Mouse (Mus musculus) intestine, embryonic 14.5 days (tissue): ENCODE data around the gene Nkain4. TPM values are rescaled to one million over a fixed set of nuclear protein-coding genes. Genes with fewer than 3 reads are reported as not detected.

Experiments used
- ATAC-seq: fragments of 200-750 bp; cut with Nextera tagmentation; replicated peaks from 2 replicates; pipeline ENCODE4 v1.8.0; 2017; ENCODE audit warnings: low read depth, moderate number of reproducible peaks, moderate TSS enrichment, moderate library complexity; ENCODE audit not compliant: low FRiP score, low TSS enrichment
- DNase-seq: peaks from one replicate; pipeline ENCODE4 v3.0.0-alpha.2; 2018; ENCODE audit warnings: low spot score
- H3K27ac ChIP-seq: fragments of 300-500 bp; sonication (generic); 2 replicates; pipeline ENCODE4 v1.5.1; 2014; ENCODE audit warnings: low read depth, mild to moderate bottlenecking, control low read depth
- H3K27me3 ChIP-seq: fragments of 300-500 bp; sonication (generic); replicated peaks from 2 replicates; pipeline ENCODE4 v1.6.1; 2014; ENCODE audit warnings: low read length, control low read depth; ENCODE audit not compliant: control insufficient read depth, insufficient read depth
- H3K36me3 ChIP-seq: fragments of 300-500 bp; sonication (generic); 2 replicates; pipeline ENCODE4 v1.6.1; 2014; ENCODE audit warnings: low read length, control low read depth; ENCODE audit not compliant: control insufficient read depth, insufficient read depth
- H3K4me1 ChIP-seq: fragments of 300-500 bp; sonication (generic); replicated peaks from 2 replicates; pipeline ENCODE4 v1.6.1; 2014; ENCODE audit warnings: low read length, control low read depth, mixed read lengths; ENCODE audit not compliant: control insufficient read depth, insufficient read depth
- H3K4me2 ChIP-seq: fragments of 300-500 bp; sonication (generic); 2 replicates; pipeline ENCODE4 v1.6.1; 2014; ENCODE audit warnings: low read length
- H3K4me3 ChIP-seq: fragments of 300-500 bp; sonication (generic); 2 replicates; pipeline ENCODE4 v1.5.1; 2014; ENCODE audit warnings: low read depth, low read length, control low read depth, mixed read lengths
- H3K9ac ChIP-seq: fragments of 300-500 bp; sonication (generic); 2 replicates; pipeline ENCODE4 v1.6.1; 2014; ENCODE audit warnings: mild to moderate bottlenecking, low read length
- H3K9me3 ChIP-seq: fragments of 300-500 bp; sonication (generic); 2 replicates; pipeline ENCODE4 v1.6.1; 2016; ENCODE audit warnings: low read length, control low read depth; ENCODE audit not compliant: control insufficient read depth
- WGBS: fragments of 180-500 bp; shearing (Covaris S2); extraction: QIAGEN DNeasy Blood & Tissue Kit; methylation state at CpG from one replicate; pipeline ENCODE4 v1.1.7; 2014; 5-methylcytosine and 5-hydroxymethylcytosine counted together
- polyA plus RNA-seq: library from polyadenylated mRNA; unstranded; fragments of >200 nt; fragmentation: Nextera tagmentation; extraction: Ambion mirVana; gene quantifications from 2 replicates; pipeline ENCODE4 v1.2.1, GENCODE M21; 2014

Gene Nkain4
- polyA plus RNA-seq, 1 experiment from 2014 or later = 53.3 TPM

DNA sequence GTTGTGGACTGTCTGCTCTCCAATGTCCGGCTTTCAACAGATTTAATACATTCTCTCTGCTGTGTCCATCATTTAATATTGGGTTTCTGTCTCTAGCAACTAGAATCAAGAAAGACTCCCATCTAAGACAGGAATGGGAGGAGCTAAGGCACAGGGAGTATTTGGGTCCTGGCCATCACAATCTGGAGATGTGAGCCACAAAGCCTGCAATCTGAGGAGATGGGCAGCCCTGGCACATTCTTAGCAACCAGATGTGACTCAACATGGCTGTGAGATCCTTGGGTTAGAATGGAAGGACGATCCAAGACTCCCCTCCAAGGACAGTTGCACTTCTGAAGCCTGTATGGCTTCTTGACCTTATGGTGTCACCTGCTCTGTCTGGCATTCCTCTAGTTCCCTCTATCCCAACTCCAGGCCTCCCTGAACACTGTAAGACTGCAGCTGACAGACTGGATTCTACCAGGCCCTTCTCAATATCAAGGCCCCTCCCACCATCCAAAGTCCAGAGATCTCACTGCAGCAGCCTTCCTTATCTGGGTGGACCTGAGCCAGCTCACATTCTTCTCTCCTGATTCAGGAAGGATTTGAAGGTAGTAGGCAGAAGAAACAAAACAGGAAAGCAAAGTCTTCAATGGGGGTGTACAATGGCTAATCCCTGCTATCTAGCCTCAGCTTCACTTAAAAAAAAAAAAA lies 8.3 kb upstream of the Nkain4 start:
- no peak overlapping the region for H3K9ac ChIP-seq
- 65% methylated on average over 2 of the region's 2 CpGs for WGBS
- peaks cover 3% of the 10 kb centered on the region for H3K4me1 ChIP-seq
- ATAC-seq (peak; percentile 72), DNase-seq (no peak)
- no peaks in the 10 kb centered on the region for H3K9me3 ChIP-seq
- H3K4me3 ChIP-seq = no peak overlapping the region
- no peaks in the 10 kb centered on the region for H3K27me3 ChIP-seq
- H3K4me2 ChIP-seq = no peak overlapping the region
- peak overlapping the region; percentile 58; the same call in 1 of the 2 replicates for H3K27ac ChIP-seq
- no peaks in the 10 kb centered on the region for H3K36me3 ChIP-seq

- H3K4me2 ChIP-seq = no peak overlapping the region
- WGBS = 42% methylated on average over 3 of the region's 3 CpGs
- ATAC-seq = no peak
- no peak overlapping the region for H3K9ac ChIP-seq
- 0 out of 2 replicates have a peak, but pooled peaks cover 8% of the 10 kb centered on the region for H3K4me1 ChIP-seq
- no peak for DNase-seq
- H3K4me3 ChIP-seq = no peak overlapping the region
- H3K27me3 ChIP-seq = no peaks in the 10 kb centered on the region
- H3K9me3 ChIP-seq = no peaks in the 10 kb centered on the region
- no peaks in the 10 kb centered on the region for H3K36me3 ChIP-seq
- no peak overlapping the region for H3K27ac ChIP-seq
Observed at GRCm38 (mm10) chr2:180960187-180960586, 5.7 kb upstream of the Nkain4 start.

DNA sequence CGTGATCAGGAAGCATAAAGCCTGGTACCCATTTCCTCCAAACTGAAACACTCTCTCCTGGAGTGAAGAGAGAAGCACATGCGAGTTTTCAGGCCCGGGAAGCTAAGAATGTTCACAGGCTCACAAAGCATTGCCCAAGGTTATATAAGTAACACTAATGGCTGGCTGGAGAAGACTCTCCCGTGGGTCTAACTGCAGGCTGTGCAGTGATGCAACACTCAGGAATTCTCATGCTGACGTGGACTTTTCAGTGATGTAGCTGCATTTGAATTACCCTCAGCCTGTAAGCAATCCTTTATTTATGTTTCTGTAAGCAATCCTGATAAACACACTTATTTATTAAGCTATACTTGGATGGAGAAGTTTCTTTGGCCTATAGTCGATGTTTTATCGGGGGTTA lies 5.1 kb upstream of the Nkain4 start:
- Histone ChIP-seq H3K36me3 (no peaks in the 10 kb centered on the region), H3K4me2 (no peak overlapping the region), H3K9me3 (no peaks in the 10 kb centered on the region), H3K4me3 (no peak overlapping the region), H3K27me3 (no peaks in the 10 kb centered on the region), H3K9ac (no peak overlapping the region), H3K4me1 (0 out of 2 replicates have a peak, but pooled peaks cover 11% of the 10 kb centered on the region), H3K27ac (no peak overlapping the region)
- WGBS = 66% methylated on average over 7 of the region's 7 CpGs
- no peak for ATAC-seq
- no peak for DNase-seq

- H3K27me3 ChIP-seq = no peaks in the 10 kb centered on the region
- peak overlapping the region; percentile 63 for H3K4me2 ChIP-seq
- DNase-seq = no peak
- H3K27ac ChIP-seq = peak overlapping the region; percentile 76
- H3K4me3 ChIP-seq = peak overlapping the region; percentile 62
- no peaks in the 10 kb centered on the region for H3K36me3 ChIP-seq
- 43% methylated on average over 2 of the region's 2 CpGs for WGBS
- no peaks in the 10 kb centered on the region for H3K9me3 ChIP-seq
- peak overlapping the region; percentile 43 for H3K9ac ChIP-seq
- ATAC-seq = no peak
- H3K4me1 ChIP-seq = peaks cover 27% of the 10 kb centered on the region; the same call in 1 of the 2 replicates
Observed at GRCm38 (mm10) chr2:180953638-180954037, 861 bp downstream of the Nkain4 start.

DNA sequence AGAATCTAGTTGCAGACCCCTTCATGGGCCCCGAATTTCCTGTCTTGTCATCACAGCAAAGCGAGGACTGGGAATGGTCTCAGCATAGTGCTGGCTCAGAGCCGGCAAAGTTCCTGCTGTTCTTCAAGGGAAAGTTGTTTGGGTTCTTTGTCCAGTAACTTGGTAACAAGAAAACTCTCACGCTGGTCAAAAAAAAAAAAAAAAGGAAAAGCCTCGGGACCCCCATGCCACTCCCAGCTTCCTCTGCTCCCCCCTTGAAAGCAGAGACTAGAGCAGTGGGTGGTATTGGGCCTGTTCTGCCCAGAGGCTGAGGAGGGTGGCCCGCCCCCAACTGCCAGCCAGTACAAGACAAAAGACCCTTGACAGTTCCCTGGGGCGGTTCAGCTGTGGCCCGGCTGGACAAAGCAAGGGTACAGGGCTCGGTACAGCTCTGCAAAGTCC lies 1.7 kb downstream of the Nkain4 start:
- H3K27me3 ChIP-seq = no peaks in the 10 kb centered on the region
- 18% methylated on average over 9 of the region's 9 CpGs for WGBS
- peak overlapping the region; percentile 76 for H3K27ac ChIP-seq
- no peaks in the 10 kb centered on the region for H3K36me3 ChIP-seq
- ATAC-seq (no peak), DNase-seq (peak; percentile 59)
- H3K4me3 ChIP-seq = peak overlapping the region; percentile 62
- peak overlapping the region; percentile 38; the same call in 1 of the 2 replicates for H3K9ac ChIP-seq
- peak overlapping the region; percentile 63 for H3K4me2 ChIP-seq
- peaks cover 27% of the 10 kb centered on the region; the same call in 1 of the 2 replicates for H3K4me1 ChIP-seq
- no peaks in the 10 kb centered on the region for H3K9me3 ChIP-seq

DNA sequence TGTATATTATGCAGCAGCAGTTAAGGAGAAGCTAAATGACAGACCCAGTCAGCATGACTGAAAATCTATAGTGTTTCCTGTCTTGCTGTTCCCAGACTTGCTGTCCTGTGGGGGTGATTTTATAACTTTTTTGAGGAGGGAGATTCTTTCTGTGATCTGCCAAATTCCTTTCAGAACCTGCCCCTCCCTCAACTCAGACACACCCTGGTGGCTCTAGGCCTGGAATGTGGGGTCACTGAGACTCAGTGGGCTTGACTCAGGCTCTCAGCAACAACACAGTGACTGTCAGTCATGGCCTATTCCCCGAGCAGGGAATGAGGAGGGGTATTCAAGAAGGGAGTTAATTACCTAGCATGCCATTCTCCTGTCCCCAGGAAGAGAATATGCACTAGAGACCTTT lies 4.6 kb downstream of the Nkain4 start:
- no peaks in the 10 kb centered on the region for H3K9me3 ChIP-seq
- DNase-seq = no peak
- H3K4me1 ChIP-seq = peaks cover 21% of the 10 kb centered on the region; the same call in 1 of the 2 replicates
- H3K36me3 ChIP-seq = no peaks in the 10 kb centered on the region
- 50% methylated on average over 1 of the region's 1 CpGs for WGBS
- H3K9ac ChIP-seq = no peak overlapping the region
- no peak overlapping the region for H3K4me3 ChIP-seq
- H3K27me3 ChIP-seq = no peaks in the 10 kb centered on the region
- H3K27ac ChIP-seq = no peak overlapping the region
- ATAC-seq = no peak
- no peak overlapping the region for H3K4me2 ChIP-seq

GRCm38 (mm10) chr2:180941869-180942268 lies 12.6 kb downstream of the Nkain4 start:
- Histone ChIP-seq H3K9ac (no peak overlapping the region), H3K36me3 (0 out of 2 replicates have a peak, but pooled peaks cover 6% of the 10 kb centered on the region), H3K27me3 (no peaks in the 10 kb centered on the region), H3K4me1 (no peaks in the 10 kb centered on the region), H3K9me3 (no peaks in the 10 kb centered on the region), H3K27ac (no peak overlapping the region), H3K4me2 (no peak overlapping the region), H3K4me3 (no peak overlapping the region)
- ATAC-seq = no peak
- DNase-seq = no peak

DNA sequence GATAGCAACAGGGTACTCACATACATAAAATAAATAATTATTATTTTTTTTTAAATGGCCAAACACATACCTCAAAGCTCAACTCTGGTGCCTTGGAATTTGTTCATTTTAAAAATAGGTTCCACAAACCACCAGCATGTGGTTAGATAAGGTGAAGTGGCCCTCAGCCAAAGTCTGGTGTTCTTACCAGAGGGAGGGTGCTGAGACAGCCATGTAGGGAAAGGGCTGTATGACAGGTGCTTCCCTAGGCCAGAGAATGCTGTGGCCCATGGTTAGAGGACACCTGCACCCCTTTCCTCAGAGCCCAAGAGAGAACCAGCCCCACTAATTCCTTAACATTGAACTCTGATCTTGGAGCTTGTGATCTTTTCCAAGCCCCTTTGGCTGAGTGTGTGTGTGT lies 14.3 kb downstream of the Nkain4 start:
- 0 out of 2 replicates have a peak, but pooled peaks cover 6% of the 10 kb centered on the region for H3K36me3 ChIP-seq
- no peaks in the 10 kb centered on the region for H3K4me1 ChIP-seq
- H3K9ac ChIP-seq = no peak overlapping the region
- no peaks in the 10 kb centered on the region for H3K27me3 ChIP-seq
- H3K9me3 ChIP-seq = no peaks in the 10 kb centered on the region
- no peak overlapping the region for H3K4me3 ChIP-seq
- DNase-seq (no peak), ATAC-seq (no peak)
- H3K27ac ChIP-seq = no peak overlapping the region
- no peak overlapping the region for H3K4me2 ChIP-seq

GRCm38 (mm10) chr2:180932418-180932817 lies 22.1 kb downstream of the Nkain4 start:
- Histone ChIP-seq H3K9ac (no peak overlapping the region), H3K27ac (no peak overlapping the region), H3K27me3 (no peaks in the 10 kb centered on the region), H3K36me3 (no peaks in the 10 kb centered on the region; the same call in 1 of the 2 replicates), H3K4me1 (no peaks in the 10 kb centered on the region), H3K4me3 (no peak overlapping the region), H3K9me3 (no peaks in the 10 kb centered on the region), H3K4me2 (no peak overlapping the region)
- WGBS = 68% methylated on average over 1 of the region's 1 CpGs
- ATAC-seq (no peak), DNase-seq (no peak)
